Mouse (Mus musculus) hindbrain, embryonic 11.5 days (tissue): ENCODE results near the gene Gdpd4. TPM values are rescaled to one million over a fixed set of nuclear protein-coding genes. Genes with fewer than 3 reads are reported as not detected.

Experiments used
- ATAC-seq: fragments of 200-750 bp; cut with Nextera tagmentation; 2 replicates; pipeline ENCODE4 v1.8.0; 2017; ENCODE audit warnings: mild to moderate bottlenecking, moderate TSS enrichment, moderate library complexity; ENCODE audit not compliant: low FRiP score
- DNase-seq: peaks from one replicate; pipeline ENCODE4 v3.0.0-alpha.2; 2015; ENCODE audit warnings: low spot score
- H3K27ac ChIP-seq: fragments of 300-500 bp; sonication (generic); 2 replicates; pipeline ENCODE4 v1.5.1; 2014; ENCODE audit warnings: mild to moderate bottlenecking, low read depth, low read length
- H3K27me3 ChIP-seq: fragments of 300-500 bp; sonication (generic); 2 replicates; pipeline ENCODE4 v1.6.1; 2014; ENCODE audit warnings: mild to moderate bottlenecking, low read length, moderate library complexity, mixed read lengths; ENCODE audit not compliant: control insufficient read depth, insufficient read depth
- H3K36me3 ChIP-seq: fragments of 300-500 bp; sonication (generic); 2 replicates; pipeline ENCODE4 v1.6.1; 2014; ENCODE audit warnings: mild to moderate bottlenecking, low read length, moderate library complexity, mixed read lengths; ENCODE audit not compliant: control insufficient read depth, insufficient read depth
- H3K4me1 ChIP-seq: fragments of 300-500 bp; sonication (generic); replicated peaks from 2 replicates; pipeline ENCODE4 v1.6.1; 2014; ENCODE audit warnings: low read length, mixed read lengths; ENCODE audit not compliant: control insufficient read depth, insufficient read depth
- H3K4me2 ChIP-seq: fragments of 300-500 bp; sonication (generic); replicated peaks from 2 replicates; pipeline ENCODE4 v1.6.1; 2014; ENCODE audit warnings: mild to moderate bottlenecking, low read depth, low read length
- H3K4me3 ChIP-seq: fragments of 300-500 bp; sonication (generic); 2 replicates; pipeline ENCODE4 v1.5.1; 2014; ENCODE audit warnings: low read depth, low read length
- H3K9ac ChIP-seq: fragments of 300-500 bp; sonication (generic); 2 replicates; pipeline ENCODE4 v1.6.1; 2014; ENCODE audit warnings: low read depth, low read length
- H3K9me3 ChIP-seq: fragments of 300-500 bp; sonication (generic); 2 replicates; pipeline ENCODE4 v1.6.1; 2016; ENCODE audit warnings: low read length; ENCODE audit not compliant: control insufficient read depth
- WGBS: fragments of 180-500 bp; shearing (Covaris S2); extraction: QIAGEN DNeasy Blood & Tissue Kit; methylation state at CpG from one replicate; pipeline ENCODE4 v1.1.7; 2014; 5-methylcytosine and 5-hydroxymethylcytosine counted together
- polyA plus RNA-seq: library from polyadenylated mRNA; unstranded; fragments of >200 nt; fragmentation: Nextera tagmentation; extraction: Ambion mirVana; gene quantifications from 2 replicates; pipeline ENCODE4 v1.2.1, GENCODE M21; 2014

Gdpd4 gene
- 0.06 TPM in 1 of 2 replicates, not detected in the other for polyA plus RNA-seq

GRCm38 (mm10) chr7:97919742-97920141, at the start of gene Gdpd4:
Gene Gdpd4, plus strand, starts transcription at chr7:97919955.
- Histone ChIP-seq H3K4me1 (no peaks in the 10 kb centered on the region), H3K9ac (no peak within 1 kb of the TSS), H3K36me3 (no peaks in the 10 kb centered on the region), H3K4me3 (no peak within 1 kb of the TSS), H3K27ac (no peak within 1 kb of the TSS), H3K9me3 (no peaks in the 10 kb centered on the region), H3K27me3 (no peaks in the 10 kb centered on the region), H3K4me2 (no peak within 1 kb of the TSS)
- no peak for DNase-seq
- 85% methylated on average over 12 of the region's 12 CpGs for WGBS
- no peak for ATAC-seq

GRCm38 (mm10) chr7:97872396-97872795, 47.4 kb upstream of the Gdpd4 start:
- H3K4me2 ChIP-seq, result no peak overlapping the region
- DNase-seq, result no peak
- no peak overlapping the region for H3K9ac ChIP-seq
- H3K9me3 ChIP-seq, result no peaks in the 10 kb centered on the region
- H3K27me3 ChIP-seq, result no peaks in the 10 kb centered on the region
- H3K4me3 ChIP-seq, result no peak overlapping the region
- H3K4me1 ChIP-seq, result no peaks in the 10 kb centered on the region
- H3K27ac ChIP-seq, result no peak overlapping the region
- H3K36me3 ChIP-seq, result no peaks in the 10 kb centered on the region
- ATAC-seq, result no peak
- 95% methylated on average over 4 of the region's 4 CpGs for WGBS

- Histone ChIP-seq H3K9me3 (no peaks in the 10 kb centered on the region), H3K27ac (no peak overlapping the region), H3K9ac (no peak overlapping the region), H3K4me3 (no peak overlapping the region), H3K4me2 (no peak overlapping the region), H3K36me3 (no peaks in the 10 kb centered on the region), H3K27me3 (no peaks in the 10 kb centered on the region), H3K4me1 (no peaks in the 10 kb centered on the region)
- ATAC-seq (no peak), DNase-seq (no peak)
Observed at GRCm38 (mm10) chr7:97873317-97873716, 46.4 kb upstream of the Gdpd4 start.

- ATAC-seq (no peak), DNase-seq (no peak)
- H3K27me3 ChIP-seq, result no peaks in the 10 kb centered on the region
- H3K9me3 ChIP-seq, result no peaks in the 10 kb centered on the region
- H3K9ac ChIP-seq, result no peak overlapping the region
- no peak overlapping the region for H3K4me2 ChIP-seq
- no peaks in the 10 kb centered on the region for H3K36me3 ChIP-seq
- no peaks in the 10 kb centered on the region for H3K4me1 ChIP-seq
- no peak overlapping the region for H3K27ac ChIP-seq
- 83% methylated on average over 7 of the region's 7 CpGs for WGBS
- H3K4me3 ChIP-seq, result no peak overlapping the region
Observed at GRCm38 (mm10) chr7:97877846-97878538, 41.8 kb upstream of the Gdpd4 start.

GRCm38 (mm10) chr7:97911646-97912045, 8.1 kb upstream of the Gdpd4 start:
- H3K36me3 ChIP-seq, result no peaks in the 10 kb centered on the region
- H3K9me3 ChIP-seq, result no peaks in the 10 kb centered on the region
- WGBS, result 88% methylated on average over 3 of the region's 3 CpGs
- no peak overlapping the region for H3K4me2 ChIP-seq
- H3K27me3 ChIP-seq, result no peaks in the 10 kb centered on the region
- no peak overlapping the region for H3K9ac ChIP-seq
- H3K4me3 ChIP-seq, result no peak overlapping the region
- ATAC-seq, result no peak
- H3K4me1 ChIP-seq, result no peaks in the 10 kb centered on the region
- no peak overlapping the region for H3K27ac ChIP-seq
- DNase-seq, result no peak

- Histone ChIP-seq H3K9me3 (no peaks in the 10 kb centered on the region), H3K27me3 (no peaks in the 10 kb centered on the region), H3K9ac (no peak overlapping the region), H3K4me3 (no peak overlapping the region), H3K4me2 (no peak overlapping the region), H3K4me1 (no peaks in the 10 kb centered on the region), H3K36me3 (no peaks in the 10 kb centered on the region), H3K27ac (no peak overlapping the region)
- ATAC-seq, result no peak
- WGBS, result 73% methylated on average over 2 of the region's 2 CpGs
- no peak for DNase-seq
Observed at GRCm38 (mm10) chr7:97914833-97915516, 4.8 kb upstream of the Gdpd4 start.

- Histone ChIP-seq H3K4me3 (no peak overlapping the region), H3K9ac (no peak overlapping the region), H3K4me1 (no peaks in the 10 kb centered on the region), H3K27me3 (no peaks in the 10 kb centered on the region), H3K9me3 (no peaks in the 10 kb centered on the region), H3K27ac (no peak overlapping the region), H3K36me3 (no peaks in the 10 kb centered on the region), H3K4me2 (no peak overlapping the region)
- DNase-seq (no peak), ATAC-seq (no peak)
- 93% methylated on average over 1 of the region's 1 CpGs for WGBS
Observed at GRCm38 (mm10) chr7:97925819-97926218, 6.1 kb downstream of the Gdpd4 start.

GRCm38 (mm10) chr7:97926978-97927377, 7.2 kb downstream of the Gdpd4 start:
- no peak overlapping the region for H3K9ac ChIP-seq
- ATAC-seq (no peak), DNase-seq (no peak)
- no peaks in the 10 kb centered on the region for H3K36me3 ChIP-seq
- no peaks in the 10 kb centered on the region for H3K27me3 ChIP-seq
- H3K4me3 ChIP-seq, result no peak overlapping the region
- no peak overlapping the region for H3K27ac ChIP-seq
- no peaks in the 10 kb centered on the region for H3K9me3 ChIP-seq
- H3K4me1 ChIP-seq, result no peaks in the 10 kb centered on the region
- no peak overlapping the region for H3K4me2 ChIP-seq
- 89% methylated on average over 5 of the region's 5 CpGs for WGBS

GRCm38 (mm10) chr7:97944485-97944884, 24.7 kb downstream of the Gdpd4 start:
- Histone ChIP-seq H3K27ac (no peak overlapping the region), H3K9ac (no peak overlapping the region), H3K36me3 (no peaks in the 10 kb centered on the region), H3K4me1 (no peaks in the 10 kb centered on the region), H3K9me3 (no peaks in the 10 kb centered on the region), H3K4me2 (no peak overlapping the region), H3K27me3 (no peaks in the 10 kb centered on the region), H3K4me3 (no peak overlapping the region)
- no peak for ATAC-seq
- 88% methylated on average over 1 of the region's 1 CpGs for WGBS
- DNase-seq, result no peak
